Mouse (Mus musculus): Measurements from ENCODE around the gene Taf8. TPM values are rescaled to one million over a fixed set of nuclear protein-coding genes. Genes with fewer than 3 reads are reported as not detected.

Gene Taf8
- polyA plus RNA-seq, 1 experiment = not detected

- H3K27ac ChIP-seq (ENCODE audit: insufficient read depth, low read depth, low read length) = no peak overlapping the region
- 4% methylated on average over 11 of the region's 11 CpGs for WGBS
- TF ChIP-seq POLR2A (IDR thresholded peaks at IDR 0.05; ENCODE audit: insufficient read depth, low read depth, low read length) = no peak
- TF ChIP-seq CTCF (IDR thresholded peaks at IDR 0.05; ENCODE audit: insufficient read depth, low read depth, low read length) = no peak
- peaks cover 15% of the 10 kb centered on the region for H3K4me1 ChIP-seq (ENCODE audit: control insufficient read depth, insufficient read depth, low read length)
- H3K4me3 ChIP-seq (ENCODE audit: insufficient read depth, low read depth, low read length) = peak overlapping the region; percentile 93
These were observed 561 bp downstream of the Taf8 start for GRCm38 (mm10) chr17:47501531-47501930.

GRCm38 (mm10) chr17:47494132-47494531, 8.0 kb downstream of the Taf8 start:
- Histone ChIP-seq H3K4me1 (ENCODE audit: control insufficient read depth, insufficient read depth, low read length) (no peaks in the 10 kb centered on the region), H3K4me3 (ENCODE audit: insufficient read depth, low read depth, low read length) (no peak overlapping the region), H3K27ac (ENCODE audit: insufficient read depth, low read depth, low read length) (no peak overlapping the region)
- TF ChIP-seq POLR2A (IDR thresholded peaks at IDR 0.05; ENCODE audit: insufficient read depth, low read depth, low read length) = no peak
- TF ChIP-seq CTCF (IDR thresholded peaks at IDR 0.05; ENCODE audit: insufficient read depth, low read depth, low read length) = no peak
- WGBS = 89% methylated on average over 11 of the region's 11 CpGs

GRCm38 (mm10) chr17:47493653-47494052, 8.4 kb downstream of the Taf8 start:
- H3K4me1 ChIP-seq (ENCODE audit: control insufficient read depth, insufficient read depth, low read length) = no peaks in the 10 kb centered on the region
- no peak overlapping the region for H3K4me3 ChIP-seq (ENCODE audit: insufficient read depth, low read depth, low read length)
- TF ChIP-seq CTCF (IDR thresholded peaks at IDR 0.05; ENCODE audit: insufficient read depth, low read depth, low read length) (no peak), POLR2A (IDR thresholded peaks at IDR 0.05; ENCODE audit: insufficient read depth, low read depth, low read length) (no peak)
- no peak overlapping the region for H3K27ac ChIP-seq (ENCODE audit: insufficient read depth, low read depth, low read length)
- WGBS = 89% methylated on average over 6 of the region's 6 CpGs

- no peak for TF ChIP-seq POLR2A (IDR thresholded peaks at IDR 0.05; ENCODE audit: insufficient read depth, low read depth, low read length)
- Histone ChIP-seq H3K27ac (ENCODE audit: insufficient read depth, low read depth, low read length) (no peak overlapping the region), H3K4me1 (ENCODE audit: control insufficient read depth, insufficient read depth, low read length) (no peaks in the 10 kb centered on the region), H3K4me3 (ENCODE audit: insufficient read depth, low read depth, low read length) (no peak overlapping the region)
- 71% methylated on average over 6 of the region's 6 CpGs for WGBS
These were observed 9.4 kb downstream of the Taf8 start for GRCm38 (mm10) chr17:47492731-47493130.

GRCm38 (mm10) chr17:47490791-47491190, 11.3 kb downstream of the Taf8 start:
- H3K4me3 ChIP-seq (ENCODE audit: insufficient read depth, low read depth, low read length) = no peak overlapping the region
- 83% methylated on average over 9 of the region's 9 CpGs for WGBS
- H3K4me1 ChIP-seq (ENCODE audit: control insufficient read depth, insufficient read depth, low read length) = no peaks in the 10 kb centered on the region
- no peak for TF ChIP-seq CTCF (IDR thresholded peaks at IDR 0.05; ENCODE audit: insufficient read depth, low read depth, low read length)
- TF ChIP-seq POLR2A (IDR thresholded peaks at IDR 0.05; ENCODE audit: insufficient read depth, low read depth, low read length) = no peak
- H3K27ac ChIP-seq (ENCODE audit: insufficient read depth, low read depth, low read length) = no peak overlapping the region

- 64% methylated on average over 3 of the region's 3 CpGs for WGBS
- Histone ChIP-seq H3K4me1 (ENCODE audit: control insufficient read depth, insufficient read depth, low read length) (peaks cover 16% of the 10 kb centered on the region), H3K4me3 (ENCODE audit: insufficient read depth, low read depth, low read length) (no peak overlapping the region), H3K27ac (ENCODE audit: insufficient read depth, low read depth, low read length) (no peak overlapping the region)
- TF ChIP-seq CTCF (IDR thresholded peaks at IDR 0.05; ENCODE audit: insufficient read depth, low read depth, low read length) (no peak), POLR2A (IDR thresholded peaks at IDR 0.05; ENCODE audit: insufficient read depth, low read depth, low read length) (no peak)
These were observed 16.3 kb downstream of the Taf8 start for GRCm38 (mm10) chr17:47485791-47486190.

- TF ChIP-seq CTCF (IDR thresholded peaks at IDR 0.05; ENCODE audit: insufficient read depth, low read depth, low read length) (no peak), POLR2A (IDR thresholded peaks at IDR 0.05; ENCODE audit: insufficient read depth, low read depth, low read length) (no peak)
- H3K4me1 ChIP-seq (ENCODE audit: control insufficient read depth, insufficient read depth, low read length) = peaks cover 16% of the 10 kb centered on the region
- H3K27ac ChIP-seq (ENCODE audit: insufficient read depth, low read depth, low read length) = no peak overlapping the region
- 4% methylated on average over 3 of the region's 3 CpGs for WGBS
- H3K4me3 ChIP-seq (ENCODE audit: insufficient read depth, low read depth, low read length) = no peak overlapping the region
These were observed 17.1 kb downstream of the Taf8 start for GRCm38 (mm10) chr17:47484993-47485392.

GRCm38 (mm10) chr17:47484241-47484921, 17.7 kb downstream of the Taf8 start:
- 44% methylated on average over 1 of the region's 1 CpGs for WGBS

GRCm38 (mm10) chr17:47482401-47482800, 19.7 kb downstream of the Taf8 start:
- no peak for TF ChIP-seq POLR2A (IDR thresholded peaks at IDR 0.05; ENCODE audit: insufficient read depth, low read depth, low read length)
- TF ChIP-seq CTCF (IDR thresholded peaks at IDR 0.05; ENCODE audit: insufficient read depth, low read depth, low read length) = no peak
- H3K4me3 ChIP-seq (ENCODE audit: insufficient read depth, low read depth, low read length) = no peak overlapping the region
- WGBS = 38% methylated on average over 2 of the region's 2 CpGs
- peaks cover 16% of the 10 kb centered on the region for H3K4me1 ChIP-seq (ENCODE audit: control insufficient read depth, insufficient read depth, low read length)
- no peak overlapping the region for H3K27ac ChIP-seq (ENCODE audit: insufficient read depth, low read depth, low read length)

More at GRCm38 (mm10) chr17:47484241-47484921, 17.7 kb downstream of the Taf8 start:
- Histone ChIP-seq H3K4me3 (ENCODE audit: insufficient read depth, low read depth, low read length) (no peak overlapping the region), H3K27ac (ENCODE audit: insufficient read depth, low read depth, low read length) (no peak overlapping the region), H3K4me1 (ENCODE audit: control insufficient read depth, insufficient read depth, low read length) (peaks cover 16% of the 10 kb centered on the region)
- TF ChIP-seq CTCF (IDR thresholded peaks at IDR 0.05; ENCODE audit: insufficient read depth, low read depth, low read length) = no peak
- no peak for TF ChIP-seq POLR2A (IDR thresholded peaks at IDR 0.05; ENCODE audit: insufficient read depth, low read depth, low read length)

Data from olfactory bulb, adult 2 months (tissue).